Mouse (Mus musculus) hindbrain, embryonic 13.5 days (tissue): ENCODE measurements around the gene Cfap52. TPM values are rescaled to one million over a fixed set of nuclear protein-coding genes. Genes with fewer than 3 reads are reported as not detected.
A peak's percentile ranks its signal among the peaks of the same experiment; 100 is the strongest.

ENCODE experiments used
- ATAC-seq: fragments of 200-750 bp; cut with Nextera tagmentation; 2 replicates; pipeline ENCODE4 v1.8.0; 2017; ENCODE audit warnings: moderate TSS enrichment; ENCODE audit not compliant: low FRiP score
- H3K27ac ChIP-seq: fragments of 300-500 bp; sonication (generic); 2 replicates; pipeline ENCODE4 v1.5.1; 2015; ENCODE audit warnings: inconsistent platforms, mild to moderate bottlenecking, moderate library complexity
- H3K27me3 ChIP-seq: fragments of 300-500 bp; sonication (generic); 2 replicates; pipeline ENCODE4 v1.6.1; 2015; ENCODE audit warnings: mild to moderate bottlenecking, inconsistent platforms
- H3K36me3 ChIP-seq: fragments of 300-500 bp; sonication (generic); 2 replicates; pipeline ENCODE4 v1.6.1; 2015; ENCODE audit warnings: mild to moderate bottlenecking, inconsistent platforms
- H3K4me1 ChIP-seq: fragments of 300-500 bp; sonication (generic); replicated peaks from 2 replicates; pipeline ENCODE4 v1.6.1; 2015; ENCODE audit warnings: inconsistent platforms
- H3K4me2 ChIP-seq: fragments of 300-500 bp; sonication (generic); 2 replicates; pipeline ENCODE4 v1.6.1; 2015; ENCODE audit warnings: inconsistent platforms, mild to moderate bottlenecking, moderate library complexity
- H3K4me3 ChIP-seq: fragments of 300-500 bp; sonication (generic); 2 replicates; pipeline ENCODE4 v1.5.1; 2015; ENCODE audit warnings: mild to moderate bottlenecking, inconsistent platforms
- H3K9ac ChIP-seq: fragments of 300-500 bp; sonication (generic); 2 replicates; pipeline ENCODE4 v1.6.1; 2015; ENCODE audit warnings: mild to moderate bottlenecking, inconsistent platforms
- H3K9me3 ChIP-seq: fragments of 300-500 bp; sonication (generic); 2 replicates; pipeline ENCODE4 v1.6.1; 2016; ENCODE audit warnings: inconsistent platforms
- WGBS: fragments of 180-500 bp; shearing (Covaris S2); methylation state at CpG from one replicate; pipeline ENCODE4 v1.1.7; 2015; 5-methylcytosine and 5-hydroxymethylcytosine counted together
- polyA plus RNA-seq: library from polyadenylated mRNA; unstranded; fragments of >200 nt; fragmentation: Nextera tagmentation; extraction: Ambion mirVana; gene quantifications from 2 replicates; pipeline ENCODE4 v1.2.1, GENCODE M21; 2015

Cfap52 gene
- polyA plus RNA-seq, 1 experiment from 2014 or later: 6.7 TPM

GRCm38 (mm10) chr11:67922755-67923125, 42.7 kb downstream of the Cfap52 start:
- 0% methylated on average over 12 of the region's 12 CpGs for WGBS
- peaks cover 22% of the 10 kb centered on the region for H3K4me1 ChIP-seq
- no peak overlapping the region for H3K27ac ChIP-seq
- peak overlapping the region; percentile 100 for H3K4me2 ChIP-seq
- no peak overlapping the region for H3K9ac ChIP-seq
- no peaks in the 10 kb centered on the region for H3K36me3 ChIP-seq
- peak overlapping the region; percentile 72 for H3K4me3 ChIP-seq
- H3K27me3 ChIP-seq: peaks cover 37% of the 10 kb centered on the region
- peak; percentile 52; the same call in 1 of the 2 replicates for ATAC-seq
- no peaks in the 10 kb centered on the region for H3K9me3 ChIP-seq

GRCm38 (mm10) chr11:67921827-67922754, 43.4 kb downstream of the Cfap52 start, which contains the start of gene Usp43:
Usp43 (minus strand) TSS chr11:67922153.
- Histone ChIP-seq H3K4me3 (peak within 1 kb of the TSS; percentile 72), H3K36me3 (no peaks in the 10 kb centered on the region), H3K4me2 (peak within 1 kb of the TSS; percentile 100), H3K9ac (peak within 1 kb of the TSS; percentile 80), H3K4me1 (peaks cover 22% of the 10 kb centered on the region), H3K27ac (no peak within 1 kb of the TSS), H3K9me3 (no peaks in the 10 kb centered on the region), H3K27me3 (peaks cover 37% of the 10 kb centered on the region)
- 1% methylated on average over 74 of the region's 80 CpGs for WGBS
- ATAC-seq: peak; percentile 68; the same call in 1 of the 2 replicates

GRCm38 (mm10) chr11:67921091-67921826, 44.2 kb downstream of the Cfap52 start:
- H3K9me3 ChIP-seq: no peaks in the 10 kb centered on the region
- peak overlapping the region; percentile 72 for H3K4me3 ChIP-seq
- peak; percentile 54; the same call in 1 of the 2 replicates for ATAC-seq
- H3K4me1 ChIP-seq: peaks cover 22% of the 10 kb centered on the region
- 1% methylated on average over 47 of the region's 47 CpGs for WGBS
- H3K27ac ChIP-seq: no peak overlapping the region
- H3K36me3 ChIP-seq: no peaks in the 10 kb centered on the region
- peaks cover 37% of the 10 kb centered on the region for H3K27me3 ChIP-seq
- peak overlapping the region; percentile 100 for H3K4me2 ChIP-seq
- H3K9ac ChIP-seq: peak overlapping the region; percentile 80

GRCm38 (mm10) chr11:67920226-67920960, 45.1 kb downstream of the Cfap52 start:
- Histone ChIP-seq H3K9me3 (no peaks in the 10 kb centered on the region), H3K4me3 (no peak overlapping the region), H3K4me2 (peak overlapping the region; percentile 100; the same call in 1 of the 2 replicates), H3K27ac (no peak overlapping the region), H3K4me1 (peaks cover 22% of the 10 kb centered on the region), H3K9ac (no peak overlapping the region), H3K27me3 (peaks cover 37% of the 10 kb centered on the region), H3K36me3 (no peaks in the 10 kb centered on the region)
- WGBS: 54% methylated on average over 9 of the region's 9 CpGs
- no peak for ATAC-seq

GRCm38 (mm10) chr11:67919593-67919992, 45.9 kb downstream of the Cfap52 start:
- Histone ChIP-seq H3K9me3 (no peaks in the 10 kb centered on the region), H3K4me3 (no peak overlapping the region), H3K27me3 (peaks cover 37% of the 10 kb centered on the region), H3K4me1 (peaks cover 22% of the 10 kb centered on the region), H3K9ac (no peak overlapping the region), H3K36me3 (no peaks in the 10 kb centered on the region), H3K27ac (no peak overlapping the region), H3K4me2 (no peak overlapping the region)
- no peak for ATAC-seq
- 82% methylated on average over 5 of the region's 5 CpGs for WGBS

GRCm38 (mm10) chr11:67917126-67917525, 48.3 kb downstream of the Cfap52 start:
- no peak overlapping the region for H3K9ac ChIP-seq
- 70% methylated on average over 3 of the region's 3 CpGs for WGBS
- no peak overlapping the region for H3K27ac ChIP-seq
- peaks cover 34% of the 10 kb centered on the region for H3K27me3 ChIP-seq
- no peak overlapping the region for H3K4me3 ChIP-seq
- H3K9me3 ChIP-seq: no peaks in the 10 kb centered on the region
- H3K36me3 ChIP-seq: no peaks in the 10 kb centered on the region
- no peak overlapping the region for H3K4me2 ChIP-seq
- ATAC-seq: no peak
- H3K4me1 ChIP-seq: peaks cover 13% of the 10 kb centered on the region

- Histone ChIP-seq H3K4me3 (no peak overlapping the region), H3K4me1 (no peaks in the 10 kb centered on the region), H3K36me3 (no peaks in the 10 kb centered on the region), H3K9ac (no peak overlapping the region), H3K27me3 (no peaks in the 10 kb centered on the region), H3K27ac (no peak overlapping the region), H3K4me2 (no peak overlapping the region), H3K9me3 (no peaks in the 10 kb centered on the region)
- ATAC-seq: no peak
- WGBS: 90% methylated on average over 5 of the region's 5 CpGs
Measured at GRCm38 (mm10) chr11:67911074-67911473, 54.4 kb downstream of the Cfap52 start.

- no peak for ATAC-seq
- no peaks in the 10 kb centered on the region for H3K36me3 ChIP-seq
- 89% methylated on average over 4 of the region's 4 CpGs for WGBS
- H3K27ac ChIP-seq: no peak overlapping the region
- no peaks in the 10 kb centered on the region for H3K27me3 ChIP-seq
- no peaks in the 10 kb centered on the region for H3K9me3 ChIP-seq
- no peak overlapping the region for H3K4me2 ChIP-seq
- H3K4me1 ChIP-seq: no peaks in the 10 kb centered on the region
- H3K4me3 ChIP-seq: no peak overlapping the region
- H3K9ac ChIP-seq: no peak overlapping the region
Measured at GRCm38 (mm10) chr11:67903756-67904155, 61.7 kb downstream of the Cfap52 start.

GRCm38 (mm10) chr11:67897064-67897560, 68.3 kb downstream of the Cfap52 start:
- 56% methylated on average over 8 of the region's 8 CpGs for WGBS

GRCm38 (mm10) chr11:67895641-67896040, 69.8 kb downstream of the Cfap52 start:
- Histone ChIP-seq H3K9me3 (no peaks in the 10 kb centered on the region), H3K4me3 (no peak overlapping the region), H3K27ac (peak overlapping the region; percentile 72), H3K4me1 (peaks cover 7% of the 10 kb centered on the region), H3K4me2 (no peak overlapping the region), H3K9ac (no peak overlapping the region), H3K36me3 (no peaks in the 10 kb centered on the region), H3K27me3 (no peaks in the 10 kb centered on the region)
- ATAC-seq: peak; percentile 66; the same call in 1 of the 2 replicates
- WGBS: 44% methylated on average over 7 of the region's 7 CpGs

More at GRCm38 (mm10) chr11:67897064-67897560, 68.3 kb downstream of the Cfap52 start:
- Histone ChIP-seq H3K4me2 (no peak overlapping the region), H3K27ac (no peak overlapping the region), H3K4me3 (no peak overlapping the region), H3K36me3 (no peaks in the 10 kb centered on the region), H3K9me3 (no peaks in the 10 kb centered on the region), H3K4me1 (peaks cover 7% of the 10 kb centered on the region), H3K27me3 (no peaks in the 10 kb centered on the region), H3K9ac (no peak overlapping the region)
- ATAC-seq: no peak

GRCm38 (mm10) chr11:67888521-67888920, 76.9 kb downstream of the Cfap52 start:
- Histone ChIP-seq H3K4me1 (no peaks in the 10 kb centered on the region), H3K27ac (no peak overlapping the region), H3K4me3 (no peak overlapping the region), H3K9ac (no peak overlapping the region), H3K36me3 (no peaks in the 10 kb centered on the region), H3K4me2 (no peak overlapping the region), H3K27me3 (no peaks in the 10 kb centered on the region), H3K9me3 (no peaks in the 10 kb centered on the region)
- no peak for ATAC-seq
- 84% methylated on average over 5 of the region's 5 CpGs for WGBS
